Mouse (Mus musculus): ENCODE results near the gene Secisbp2.

Secisbp2 gene

DNA sequence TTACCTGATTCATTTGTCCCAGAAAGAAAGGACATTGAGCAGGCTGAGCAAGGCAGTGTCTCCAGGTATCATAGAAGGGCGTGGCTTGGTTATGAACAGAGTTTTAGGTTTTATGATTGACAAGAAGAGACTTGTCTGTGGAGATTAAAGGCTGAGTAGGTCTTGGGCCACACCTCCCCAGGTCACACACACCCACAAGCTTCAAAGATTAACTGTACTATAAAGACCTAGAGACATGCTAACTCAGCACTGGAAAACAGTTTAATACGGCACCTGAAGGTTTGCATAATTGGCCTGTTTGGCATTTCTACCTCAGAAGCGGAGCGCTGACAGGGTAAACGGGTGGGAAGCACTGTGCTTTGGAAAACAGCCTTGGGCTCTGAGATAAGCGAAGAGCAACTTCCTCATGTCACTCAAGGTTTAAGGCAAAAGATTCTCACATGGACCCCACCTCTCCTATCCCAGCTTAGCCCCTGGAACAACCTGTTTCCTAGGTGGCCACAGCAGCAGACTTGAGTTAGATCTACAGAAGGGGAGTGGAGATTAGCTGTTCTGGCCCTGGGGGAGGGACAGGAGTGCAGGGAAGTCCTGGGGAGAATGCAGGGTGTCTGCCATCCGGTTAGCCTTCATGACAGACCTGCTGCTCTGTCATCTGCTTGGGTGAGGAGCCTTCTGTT is 33.9 kb downstream of the Secisbp2 start:
- no peak for DNase-seq (ENCODE audit: low spot score)

DNA sequence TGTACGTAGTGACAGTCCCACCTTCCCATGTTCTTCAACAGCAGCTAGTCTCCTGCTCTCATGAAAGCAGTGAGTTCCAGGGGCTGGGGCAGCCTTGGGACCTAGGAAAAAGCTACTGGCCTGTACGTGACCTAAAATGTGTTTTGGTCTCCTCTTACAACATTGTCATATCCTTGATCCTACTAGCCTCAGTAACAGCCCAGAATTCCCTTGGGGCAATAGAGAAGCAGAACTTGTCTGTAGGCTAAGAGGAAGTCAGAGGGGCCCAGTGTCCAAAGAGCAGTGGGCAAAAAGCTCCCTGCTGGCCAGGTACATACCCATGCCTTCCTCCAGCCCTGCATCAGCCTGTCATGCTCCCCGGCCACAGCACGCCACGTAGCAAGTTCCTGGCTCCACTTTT is 35.5 kb downstream of the Secisbp2 start:
- no peak for DNase-seq (ENCODE audit: low spot score)

DNA sequence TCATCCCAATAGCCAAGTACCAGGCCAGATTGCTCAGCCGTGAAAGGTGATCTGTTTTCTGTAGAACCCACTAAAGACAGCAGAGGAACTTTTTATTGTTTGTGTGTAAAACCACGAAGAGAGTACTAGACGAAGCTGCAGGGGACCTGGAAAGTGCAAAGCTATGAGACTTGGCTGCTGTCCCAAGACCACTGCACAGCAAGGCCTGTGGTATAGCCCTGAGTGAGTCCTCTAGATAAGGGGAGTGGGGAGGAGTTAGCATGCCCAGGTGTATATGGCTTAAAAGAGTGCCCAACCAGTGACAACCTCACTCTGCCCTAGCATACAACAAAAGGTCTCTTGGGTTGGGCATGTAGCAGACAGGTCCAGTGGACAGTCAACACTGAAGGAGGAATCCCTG is 37.2 kb downstream of the Secisbp2 start:
- DNase-seq (ENCODE audit: low spot score), result no peak

DNA sequence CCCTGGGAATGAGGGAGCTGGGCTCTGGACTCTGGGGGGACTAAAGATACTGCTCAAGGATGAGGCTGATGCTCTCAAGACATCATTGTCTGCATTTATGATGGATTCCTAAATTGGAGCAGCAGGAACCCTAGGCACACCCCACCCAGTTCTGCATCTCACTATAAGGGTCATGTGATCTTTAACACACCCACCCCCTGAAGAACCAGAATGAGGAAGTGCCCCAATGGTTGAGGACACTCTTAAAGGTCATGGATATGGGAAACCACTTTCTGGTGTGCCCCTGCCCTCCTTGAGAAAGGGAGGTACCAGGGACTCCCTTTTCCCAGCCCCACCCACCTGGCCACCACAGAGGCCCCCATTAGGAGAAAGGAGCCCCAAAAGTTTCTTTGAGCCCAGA is 45.0 kb downstream of the Secisbp2 start:
- no peak for DNase-seq (ENCODE audit: low spot score)

DNA sequence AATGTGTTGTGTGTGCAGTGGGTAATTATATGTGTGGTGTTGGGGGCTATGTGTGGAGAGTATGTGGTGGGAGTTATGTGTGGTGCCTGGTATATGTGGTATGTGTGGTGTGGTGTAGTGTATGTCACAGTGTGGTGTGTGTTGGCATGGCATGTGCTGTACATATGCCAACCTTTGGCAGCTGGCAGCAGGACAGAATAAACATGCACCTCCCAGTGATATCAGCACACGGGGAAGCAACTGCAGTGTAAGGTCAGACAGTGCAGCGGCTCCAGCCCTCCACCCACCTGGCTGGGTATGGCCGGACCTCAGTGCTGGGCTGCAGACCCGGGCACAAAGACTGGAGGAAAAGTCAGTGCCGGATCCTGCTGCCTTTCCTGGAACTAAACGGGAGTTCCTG is 46.0 kb downstream of the Secisbp2 start:
- no peak for DNase-seq (ENCODE audit: low spot score)

DNA sequence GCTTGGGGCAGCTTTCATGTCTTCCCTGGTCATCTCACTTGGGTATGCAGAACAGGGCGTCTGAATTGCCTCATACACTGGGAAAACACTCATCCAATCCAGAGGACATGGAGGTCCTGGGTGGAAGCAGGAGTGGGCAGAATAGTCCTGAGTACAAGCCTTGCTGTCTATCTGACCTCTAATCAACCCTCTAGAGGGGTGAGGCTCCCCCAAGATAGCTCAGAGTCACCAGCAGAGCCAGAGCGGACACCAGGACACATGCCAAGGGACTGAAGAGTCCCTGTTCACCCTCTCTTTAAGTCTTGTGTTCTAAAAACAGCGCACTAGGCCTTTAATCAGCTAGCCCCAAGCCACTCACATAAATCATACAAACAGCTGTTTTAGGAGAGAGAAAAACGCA is 46.4 kb downstream of the Secisbp2 start:
- DNase-seq (ENCODE audit: low spot score), result no peak

DNA sequence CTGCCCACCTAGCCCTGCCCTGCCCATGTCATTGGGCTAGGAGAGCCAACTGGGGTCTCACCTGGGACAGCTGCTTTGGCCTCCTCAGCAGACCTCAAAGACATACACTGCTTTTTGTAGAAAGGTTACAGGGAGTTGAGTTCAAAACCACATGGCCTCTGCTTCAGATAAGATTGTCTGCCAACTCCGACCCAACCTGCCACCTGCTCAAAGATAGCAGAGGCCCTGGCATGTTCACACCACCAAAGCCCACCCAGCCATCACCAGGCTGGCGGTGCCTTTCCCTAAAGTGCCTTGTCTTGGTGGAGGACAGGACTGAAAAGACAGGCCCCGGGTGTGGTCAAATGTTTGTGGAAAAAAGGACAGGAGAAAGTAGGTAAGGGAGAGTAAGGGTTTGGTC is 46.8 kb downstream of the Secisbp2 start:
- DNase-seq (ENCODE audit: low spot score), result no peak

DNA sequence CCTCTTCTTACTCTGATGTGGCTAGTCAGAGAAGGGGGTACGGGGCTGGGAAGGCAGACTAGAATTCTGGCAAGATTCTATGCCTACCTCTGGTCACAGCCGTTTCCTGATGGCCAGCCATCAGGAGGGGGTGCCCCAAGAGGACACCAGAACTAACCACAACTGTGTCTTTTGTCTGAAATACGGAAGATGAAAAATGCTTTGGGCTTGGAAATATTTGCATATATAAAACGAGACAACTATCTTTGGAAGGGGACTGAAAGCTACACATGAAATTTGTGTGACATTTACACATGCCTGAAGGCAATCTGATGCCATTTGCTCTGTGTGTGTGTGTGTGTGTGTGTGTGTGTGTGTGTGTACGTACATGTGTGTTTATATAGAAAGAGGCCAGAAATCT is 52.4 kb downstream of the Secisbp2 start:
- no peak for DNase-seq (ENCODE audit: low spot score)

DNA sequence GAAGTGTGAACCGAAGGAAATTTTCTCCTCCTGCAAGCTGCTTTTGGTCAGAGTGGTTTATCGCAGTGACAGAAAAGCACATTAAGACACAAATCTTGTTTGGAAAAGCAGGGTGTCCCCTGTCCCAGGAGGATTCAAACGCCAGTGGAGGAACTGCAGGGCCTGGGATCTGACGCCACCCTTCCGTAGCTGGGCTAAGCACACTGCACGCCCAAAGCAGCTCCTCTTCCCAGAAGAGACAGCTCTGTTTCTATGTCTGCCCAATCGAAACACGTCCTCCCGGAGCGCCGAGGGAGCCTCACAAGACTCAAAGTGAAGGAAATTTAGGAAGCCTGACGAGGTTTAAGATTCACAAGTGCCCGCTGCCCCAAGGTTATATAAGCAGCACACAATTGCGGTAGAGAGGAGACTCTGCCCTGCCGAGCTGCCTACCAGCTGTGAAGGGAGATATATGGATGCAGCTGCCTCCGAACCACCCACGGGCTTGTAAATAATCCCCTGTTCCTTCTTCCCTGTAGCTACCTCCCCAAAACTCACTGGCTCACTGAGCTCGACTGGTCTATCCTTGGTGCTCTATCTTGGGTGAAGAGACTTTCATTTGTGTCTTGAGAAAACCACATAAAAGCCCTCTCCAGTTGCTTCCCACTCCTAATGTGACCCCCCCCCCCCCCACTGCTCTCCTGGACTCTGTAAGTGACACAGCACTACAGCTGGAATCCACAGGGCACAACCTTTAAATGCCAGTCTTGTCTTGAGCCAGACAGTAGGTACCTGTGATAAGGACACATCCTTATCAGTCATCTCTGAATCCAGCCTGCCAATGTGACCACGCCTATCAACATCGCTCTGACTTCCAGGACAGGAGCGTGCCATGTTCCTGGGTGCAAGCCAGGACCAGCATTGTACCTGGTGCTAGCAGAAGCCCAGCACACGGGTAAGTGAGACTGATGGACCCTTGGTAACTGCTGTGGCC is 54.7 kb downstream of the Secisbp2 start:
- DNase-seq (ENCODE audit: low spot score), result peak; percentile 42

DNA sequence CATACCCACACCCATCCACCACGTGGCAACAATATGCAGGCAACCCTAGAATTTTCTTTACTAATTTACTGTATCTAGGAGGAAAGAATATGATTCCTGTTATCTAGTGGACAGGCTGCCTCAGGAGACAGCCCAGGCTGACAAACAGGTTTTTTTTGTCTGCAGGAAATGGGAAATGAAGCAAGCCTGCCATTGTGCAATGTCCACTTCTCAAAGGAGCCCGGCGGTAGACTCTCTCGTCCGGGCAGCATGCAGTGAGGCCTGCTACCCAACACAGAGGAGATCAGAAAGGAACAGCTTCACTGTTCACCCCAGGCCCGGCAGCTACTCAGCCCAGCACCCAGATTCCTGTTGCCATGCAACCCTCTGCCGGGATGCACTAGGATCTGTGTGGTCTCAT is 59.2 kb downstream of the Secisbp2 start:
- no peak for DNase-seq (ENCODE audit: low spot score)

DNA sequence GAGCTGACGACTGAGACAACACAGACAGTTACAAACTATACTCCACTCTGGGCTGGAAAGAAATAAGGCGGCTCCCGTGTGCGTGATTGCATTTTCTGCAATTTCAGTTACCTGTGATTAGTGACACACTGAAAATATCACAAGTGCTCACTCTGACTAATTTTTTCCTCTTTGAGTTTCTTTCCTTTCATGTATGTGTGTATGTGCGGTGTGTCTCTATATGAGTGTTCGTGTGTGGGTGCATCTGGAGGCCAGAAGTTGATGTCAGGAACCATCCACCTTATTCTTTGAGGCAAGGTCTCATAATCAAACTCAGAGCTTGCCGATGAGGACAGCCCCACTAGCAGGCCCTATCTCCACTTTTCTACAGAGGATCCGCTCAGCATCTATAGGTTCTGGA is 60.5 kb downstream of the Secisbp2 start:
- no peak for DNase-seq (ENCODE audit: low spot score)

DNA sequence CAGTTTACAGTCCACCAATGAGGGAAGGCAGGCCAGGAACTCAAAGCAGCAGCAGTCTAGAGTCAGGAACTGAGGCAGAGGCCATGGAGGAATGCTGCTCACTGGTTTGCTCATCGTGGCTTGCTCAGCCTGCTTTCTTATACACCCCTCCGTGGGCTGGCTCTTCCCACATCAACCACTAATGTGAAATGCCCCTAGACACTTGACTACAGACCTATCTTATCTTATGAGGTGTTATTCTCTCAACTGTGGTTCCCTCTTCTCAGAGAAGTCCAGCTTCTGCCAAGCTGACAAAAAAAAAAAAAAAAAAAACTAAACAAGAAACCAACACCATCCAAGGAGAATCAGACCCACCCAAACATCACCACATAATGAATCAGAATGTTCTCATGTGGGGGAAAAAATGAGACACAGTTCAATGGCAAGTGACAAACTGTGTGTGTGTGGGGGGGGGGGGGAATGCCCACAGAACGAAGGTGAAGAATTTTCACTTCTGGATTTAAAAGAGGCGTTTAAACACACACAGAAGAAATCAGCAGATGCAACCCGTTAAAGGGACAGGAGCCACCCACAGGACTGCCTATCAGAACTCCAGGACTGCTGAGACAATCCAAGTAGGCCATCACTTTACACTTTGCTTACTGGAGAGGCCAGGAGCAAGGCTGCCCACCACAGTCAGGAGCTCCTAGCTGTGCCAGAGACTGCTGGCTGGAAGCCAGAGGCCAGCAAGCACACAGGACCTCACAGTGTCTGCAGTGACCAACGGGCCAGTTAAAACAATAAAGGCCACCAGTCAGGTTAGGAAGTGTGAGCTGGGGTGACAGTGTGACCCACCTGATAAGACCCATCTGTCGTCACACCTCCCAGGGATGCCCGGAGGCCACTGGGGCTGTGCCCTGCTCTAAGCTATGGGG is 65.1 kb downstream of the Secisbp2 start:
- peak; percentile 74 for DNase-seq (ENCODE audit: low spot score)

DNA sequence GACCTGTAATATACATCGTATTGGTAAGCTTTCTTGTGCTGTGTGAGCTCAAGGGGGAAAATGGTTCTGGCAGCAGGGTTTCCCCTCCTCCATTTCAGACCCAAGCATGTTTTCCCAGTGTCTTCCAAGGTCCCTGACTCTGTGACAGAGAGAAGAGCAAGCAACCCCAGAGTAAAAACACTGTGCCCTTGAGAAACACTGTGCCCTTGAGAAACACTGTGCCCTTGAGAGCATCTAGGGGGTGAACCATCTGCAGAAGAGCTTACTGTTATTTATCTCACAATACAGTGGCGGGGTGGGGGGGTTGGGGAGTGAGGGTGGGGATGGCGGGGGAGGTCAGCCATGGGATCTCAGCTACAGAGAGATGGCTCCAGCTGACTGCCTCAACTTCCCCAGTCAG is 67.8 kb downstream of the Secisbp2 start:
- no peak for DNase-seq (ENCODE audit: low spot score)

DNA sequence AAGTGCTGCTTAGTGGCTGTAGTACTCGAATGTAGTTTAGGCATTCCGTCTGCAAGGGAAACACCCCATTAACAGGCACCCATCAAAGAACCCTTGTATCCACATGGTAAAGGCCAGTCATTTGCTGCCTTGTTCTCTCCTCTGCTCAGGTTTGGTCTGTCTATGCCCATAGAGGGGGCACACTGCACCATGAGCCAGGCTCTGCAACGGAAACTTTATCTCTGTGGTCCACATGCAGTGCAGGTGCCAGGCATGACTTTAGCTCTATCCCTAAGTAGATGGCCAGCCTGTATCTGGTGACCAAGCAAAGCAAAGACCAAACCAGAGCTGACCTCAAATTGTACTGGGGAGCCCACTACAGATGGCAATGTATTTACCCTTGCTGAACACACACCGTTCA is 69.1 kb downstream of the Secisbp2 start:
- no peak for DNase-seq (ENCODE audit: low spot score)

DNA sequence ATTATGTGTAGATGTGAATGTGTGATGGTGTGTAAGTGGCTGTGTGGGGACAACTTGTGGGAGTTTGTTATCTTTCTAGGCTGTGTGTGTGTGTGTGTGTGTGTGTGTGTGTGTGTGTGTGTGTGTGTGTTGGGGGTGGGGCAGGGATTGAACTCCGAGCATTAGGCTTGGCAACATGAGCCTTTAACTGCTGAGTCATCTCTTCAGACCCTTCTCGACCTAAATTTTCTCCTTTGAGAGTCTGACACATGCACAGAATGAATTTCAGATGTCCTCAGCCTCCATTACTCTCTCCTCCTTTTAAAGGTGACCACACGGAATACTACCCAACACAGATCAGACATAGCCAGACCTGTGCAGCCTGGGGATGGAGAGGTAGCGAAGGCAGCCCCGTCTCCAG is 71.6 kb downstream of the Secisbp2 start:
- DNase-seq (ENCODE audit: low spot score), result no peak

DNA sequence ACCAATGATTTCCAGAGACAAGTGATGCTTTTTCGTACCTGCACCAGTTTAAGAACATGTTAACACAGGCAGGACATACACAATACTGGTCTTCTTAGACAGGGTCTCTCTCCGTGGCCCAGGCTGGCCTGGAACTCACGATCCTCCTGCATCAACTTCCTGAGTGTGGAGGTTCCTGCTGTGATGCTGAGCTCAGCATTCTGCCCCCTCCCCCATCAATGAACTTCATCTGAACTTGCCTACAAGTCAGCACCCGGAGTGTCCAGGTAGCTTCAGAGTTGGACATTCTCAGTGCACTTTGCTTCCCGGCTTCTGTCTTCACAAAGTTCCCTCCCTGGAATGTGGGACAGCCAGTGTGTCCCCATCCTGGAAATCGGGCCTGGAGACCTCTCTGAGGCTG is 73.1 kb downstream of the Secisbp2 start:
- DNase-seq (ENCODE audit: low spot score), result no peak

DNA sequence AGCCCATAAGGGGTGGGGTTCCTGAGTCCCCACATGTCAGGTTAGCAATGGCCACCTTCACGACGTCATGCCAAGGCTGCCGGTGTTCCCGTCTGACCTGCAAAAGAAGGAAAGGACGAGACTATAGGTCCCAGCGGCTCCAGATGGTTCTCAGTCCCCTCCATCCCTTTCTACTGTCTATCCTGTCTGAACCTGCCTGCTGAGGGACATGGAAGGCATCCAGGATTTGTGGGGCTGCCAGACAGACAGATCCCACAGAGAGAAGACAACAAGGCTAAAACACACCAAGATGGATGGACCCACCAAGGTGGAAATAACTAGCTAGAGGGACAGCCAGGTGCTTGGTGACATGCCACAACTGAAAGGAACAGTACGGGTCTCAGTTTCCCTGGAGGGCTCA is 73.9 kb downstream of the Secisbp2 start:
- no peak for DNase-seq (ENCODE audit: low spot score)

DNA sequence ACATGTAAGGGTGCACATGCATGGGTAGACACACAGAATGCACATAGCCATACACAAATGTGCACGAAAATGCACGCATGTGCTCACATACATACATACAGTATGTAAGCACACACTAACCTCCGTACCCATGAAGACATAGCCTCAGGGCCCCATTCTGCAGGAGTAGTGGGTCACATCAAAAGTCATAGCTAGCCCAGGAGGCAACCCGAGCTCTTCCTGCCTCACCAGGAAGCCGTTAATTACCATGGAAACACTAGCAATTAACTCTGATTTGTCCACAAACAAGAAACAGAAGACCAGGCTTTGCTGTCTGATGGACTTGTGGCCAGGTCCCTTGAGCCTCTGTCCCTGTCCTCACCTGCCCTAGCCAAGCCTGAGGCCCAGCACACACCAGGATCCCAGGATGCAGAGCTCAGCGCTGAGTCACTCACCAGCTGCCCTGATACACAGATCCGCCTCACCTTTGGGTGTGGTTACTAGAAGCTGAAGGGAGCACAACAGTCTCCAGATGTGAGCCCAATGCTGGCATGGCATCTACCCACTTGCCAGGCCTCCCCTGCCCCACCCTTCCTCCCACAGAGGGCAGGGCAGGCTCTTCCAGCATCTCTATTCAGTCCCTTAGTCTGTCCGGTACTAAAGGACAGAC is 74.6 kb downstream of the Secisbp2 start:
- DNase-seq (ENCODE audit: low spot score), result peak; percentile 89

DNA sequence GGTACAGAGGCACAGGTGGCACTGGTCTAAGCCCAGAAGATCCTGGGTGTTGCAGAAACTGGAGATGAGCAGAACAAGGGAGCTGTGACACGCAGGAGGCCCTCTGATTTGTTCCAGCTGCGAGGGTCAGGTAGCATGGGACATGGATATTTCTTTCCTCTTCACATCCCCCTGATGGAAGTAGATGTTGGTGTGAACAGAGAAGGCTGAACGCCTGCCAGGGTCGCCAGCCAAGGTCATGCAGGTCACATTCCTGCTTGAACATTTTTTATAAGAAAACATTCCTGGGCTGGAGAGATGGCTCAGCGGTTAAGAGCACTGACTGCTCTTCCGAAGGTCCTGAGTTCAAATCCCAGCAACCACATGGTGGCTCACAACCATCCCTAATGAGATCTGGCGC is 75.9 kb downstream of the Secisbp2 start:
- no peak for DNase-seq (ENCODE audit: low spot score)

DNA sequence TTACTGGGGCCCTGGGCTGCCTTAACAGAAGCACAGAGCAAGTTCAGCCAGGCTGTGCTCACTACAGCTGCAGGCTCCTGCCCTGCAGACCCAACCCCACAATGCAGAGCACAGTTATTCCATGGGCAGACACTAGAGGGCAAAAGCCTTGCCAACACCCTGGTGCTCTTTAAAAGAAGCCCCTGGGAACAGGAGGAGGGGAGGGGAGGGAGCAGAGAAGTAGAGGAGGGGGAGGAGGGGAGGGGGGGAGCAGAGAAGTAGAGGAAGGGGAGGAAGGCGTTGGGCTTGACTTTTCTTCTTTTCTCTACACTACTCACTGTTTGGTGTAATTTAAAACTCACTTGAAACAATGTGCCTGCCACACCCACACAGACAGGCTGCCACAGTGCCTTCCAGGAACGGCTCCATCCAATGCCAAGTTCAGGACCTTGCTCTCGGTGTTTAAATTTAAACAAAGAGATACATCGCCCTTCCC is 78.4 kb downstream of the Secisbp2 start:
- DNase-seq (ENCODE audit: low spot score), result peak; percentile 60

DNA sequence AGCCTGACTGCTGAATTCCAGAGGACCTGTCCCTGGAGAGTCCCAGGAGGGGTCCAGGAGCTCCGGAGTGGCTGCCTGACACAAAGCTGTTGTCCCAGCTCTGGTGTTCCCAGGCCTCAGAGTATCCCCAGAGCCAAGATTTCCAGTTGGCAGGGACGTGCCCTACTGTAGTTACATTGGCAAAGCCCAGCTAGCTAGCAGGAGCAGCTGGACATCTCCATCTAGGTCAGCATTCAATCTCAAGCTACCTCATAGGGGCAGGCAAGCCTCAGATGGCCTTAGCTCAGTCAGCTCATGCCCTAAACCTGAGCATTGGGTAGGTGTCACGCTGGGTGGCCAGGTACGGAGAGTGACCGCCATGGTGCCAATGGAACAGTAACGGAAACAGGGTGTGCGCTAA is 80.0 kb downstream of the Secisbp2 start:
- no peak for DNase-seq (ENCODE audit: low spot score)
